Mouse (Mus musculus): Measurements from ENCODE around the gene Kntc1. TPM values are rescaled to one million over a fixed set of nuclear protein-coding genes. Genes with fewer than 3 reads are reported as not detected.
A peak's percentile ranks its signal among the peaks of the same experiment; 100 is the strongest.

The Kntc1 gene
- polyA plus RNA-seq, 1 experiment, result not detected

DNA sequence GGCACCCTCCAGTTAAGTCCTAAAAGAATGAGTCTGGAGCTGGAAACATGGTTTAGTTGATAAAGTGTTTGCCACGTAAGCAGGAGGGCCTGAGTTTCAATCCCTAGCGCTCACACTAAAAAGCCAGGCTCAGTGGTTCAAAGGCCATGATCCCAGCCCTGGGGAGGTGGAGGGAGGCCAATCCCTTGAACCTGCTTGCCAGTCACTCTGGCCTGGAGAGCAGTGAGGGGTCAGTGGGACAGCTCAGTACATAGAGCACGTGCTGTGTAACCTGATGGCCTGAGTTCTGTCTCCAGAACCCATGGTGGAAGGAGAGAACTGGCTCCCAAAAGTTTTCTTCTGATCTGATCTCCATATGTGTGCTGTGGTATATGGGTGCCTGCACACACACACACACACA, 85.3 kb downstream of the Kntc1 start:
- no peak overlapping the region for H3K4me3 ChIP-seq (ENCODE audit: insufficient read depth, low read depth, low read length)
- H3K27ac ChIP-seq (replicated peaks; ENCODE audit: low read depth, low read length), result no peak overlapping the region
- H3K4me1 ChIP-seq (ENCODE audit: control insufficient read depth, insufficient read depth, insufficient read length, low read length), result no peaks in the 10 kb centered on the region

DNA sequence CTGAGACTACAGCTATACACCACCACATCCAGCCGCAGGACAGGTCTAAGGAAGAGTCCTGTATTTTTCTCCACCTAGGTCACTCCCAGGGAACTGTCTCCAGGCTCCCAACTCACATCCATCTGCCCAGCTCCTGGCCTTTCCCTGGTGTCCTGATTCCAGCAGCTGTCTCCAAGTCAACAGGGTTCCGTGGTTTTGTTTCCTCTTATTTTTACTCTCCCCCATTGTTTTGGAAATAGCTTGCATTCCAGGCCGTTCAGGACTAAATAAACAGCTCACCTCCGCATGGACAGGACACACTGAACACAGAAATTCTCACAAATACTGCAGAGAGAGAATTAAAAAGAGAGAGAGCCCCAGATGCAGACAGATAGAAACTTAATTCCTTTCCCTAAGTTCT, 87.9 kb downstream of the Kntc1 start:
- H3K27ac ChIP-seq (replicated peaks; ENCODE audit: low read depth, low read length), result no peak overlapping the region
- H3K4me3 ChIP-seq (ENCODE audit: insufficient read depth, low read depth, low read length), result no peak overlapping the region
- H3K4me1 ChIP-seq (ENCODE audit: control insufficient read depth, insufficient read depth, insufficient read length, low read length), result no peaks in the 10 kb centered on the region

- H3K4me1 ChIP-seq (ENCODE audit: control insufficient read depth, insufficient read depth, insufficient read length, low read length), result peaks cover 3% of the 10 kb centered on the region; the same call in 1 of the 2 replicates
- H3K4me3 ChIP-seq (ENCODE audit: insufficient read depth, low read depth, low read length), result no peak overlapping the region
- no peak overlapping the region for H3K27ac ChIP-seq (replicated peaks; ENCODE audit: low read depth, low read length)
Measured at GRCm38 (mm10) chr5:123842221-123842934, 92.9 kb downstream of the Kntc1 start.

DNA sequence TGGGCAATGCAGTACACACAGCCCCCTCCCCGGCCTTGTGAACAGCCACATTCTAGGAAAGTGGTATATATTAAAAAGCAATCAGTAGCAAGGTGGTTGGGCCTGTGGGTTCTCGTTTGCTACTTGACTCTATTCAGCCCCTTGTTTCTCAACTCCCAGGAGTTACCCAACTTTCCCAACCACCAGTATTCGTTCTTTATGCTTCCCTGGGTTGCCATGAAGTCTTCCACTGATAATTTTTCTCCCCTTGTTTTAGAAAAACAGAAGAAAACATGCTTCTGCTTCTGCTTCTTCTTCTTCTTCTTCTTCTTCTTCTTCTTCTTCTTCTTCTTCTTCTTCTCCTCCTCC, 93.4 kb downstream of the Kntc1 start:
- Histone ChIP-seq H3K27ac (replicated peaks; ENCODE audit: low read depth, low read length) (no peak overlapping the region), H3K4me3 (ENCODE audit: insufficient read depth, low read depth, low read length) (no peak overlapping the region), H3K4me1 (ENCODE audit: control insufficient read depth, insufficient read depth, insufficient read length, low read length) (peaks cover 3% of the 10 kb centered on the region; the same call in 1 of the 2 replicates)

- no peak overlapping the region for H3K4me3 ChIP-seq (ENCODE audit: insufficient read depth, low read depth, low read length)
- H3K4me1 ChIP-seq (ENCODE audit: control insufficient read depth, insufficient read depth, insufficient read length, low read length), result peaks cover 3% of the 10 kb centered on the region; the same call in 1 of the 2 replicates
- H3K27ac ChIP-seq (replicated peaks; ENCODE audit: low read depth, low read length), result peak overlapping the region; percentile 48; the same call in 1 of the 2 replicates
Measured at GRCm38 (mm10) chr5:123843816-123844215, 94.3 kb downstream of the Kntc1 start.

GRCm38 (mm10) chr5:123844316-123844715, 94.8 kb downstream of the Kntc1 start:
- Histone ChIP-seq H3K27ac (replicated peaks; ENCODE audit: low read depth, low read length) (peak overlapping the region; percentile 48; the same call in 1 of the 2 replicates), H3K4me3 (ENCODE audit: insufficient read depth, low read depth, low read length) (no peak overlapping the region), H3K4me1 (ENCODE audit: control insufficient read depth, insufficient read depth, insufficient read length, low read length) (peaks cover 3% of the 10 kb centered on the region; the same call in 1 of the 2 replicates)

GRCm38 (mm10) chr5:123851398-123851797, 101.9 kb downstream of the Kntc1 start:
- H3K27ac ChIP-seq (replicated peaks; ENCODE audit: low read depth, low read length), result no peak overlapping the region
- H3K4me1 ChIP-seq (ENCODE audit: control insufficient read depth, insufficient read depth, insufficient read length, low read length), result no peaks in the 10 kb centered on the region
- H3K4me3 ChIP-seq (ENCODE audit: insufficient read depth, low read depth, low read length), result no peak overlapping the region

- no peak overlapping the region for H3K27ac ChIP-seq (replicated peaks; ENCODE audit: low read depth, low read length)
- no peak overlapping the region for H3K4me3 ChIP-seq (ENCODE audit: insufficient read depth, low read depth, low read length)
- no peaks in the 10 kb centered on the region for H3K4me1 ChIP-seq (ENCODE audit: control insufficient read depth, insufficient read depth, insufficient read length, low read length)
Measured at GRCm38 (mm10) chr5:123853877-123854504, 104.5 kb downstream of the Kntc1 start.

GRCm38 (mm10) chr5:123854511-123854910, 105.0 kb downstream of the Kntc1 start:
- no peak overlapping the region for H3K27ac ChIP-seq (replicated peaks; ENCODE audit: low read depth, low read length)
- H3K4me3 ChIP-seq (ENCODE audit: insufficient read depth, low read depth, low read length), result no peak overlapping the region
- no peaks in the 10 kb centered on the region for H3K4me1 ChIP-seq (ENCODE audit: control insufficient read depth, insufficient read depth, insufficient read length, low read length)

- no peak overlapping the region for H3K27ac ChIP-seq (replicated peaks; ENCODE audit: low read depth, low read length)
- H3K4me1 ChIP-seq (ENCODE audit: control insufficient read depth, insufficient read depth, insufficient read length, low read length), result 0 out of 2 replicates have a peak, but pooled peaks cover 4% of the 10 kb centered on the region
- no peak overlapping the region for H3K4me3 ChIP-seq (ENCODE audit: insufficient read depth, low read depth, low read length)
Measured at GRCm38 (mm10) chr5:123858798-123859197, 109.3 kb downstream of the Kntc1 start.

- peak overlapping the region; percentile 15; the same call in 1 of the 2 replicates for H3K27ac ChIP-seq (replicated peaks; ENCODE audit: low read depth, low read length)
- peak overlapping the region; percentile 44 for H3K4me3 ChIP-seq (ENCODE audit: insufficient read depth, low read depth, low read length)
- peaks cover 11% of the 10 kb centered on the region; the same call in 1 of the 2 replicates for H3K4me1 ChIP-seq (ENCODE audit: control insufficient read depth, insufficient read depth, insufficient read length, low read length)
Measured at GRCm38 (mm10) chr5:123862374-123863350, 113.1 kb downstream of the Kntc1 start.

DNA sequence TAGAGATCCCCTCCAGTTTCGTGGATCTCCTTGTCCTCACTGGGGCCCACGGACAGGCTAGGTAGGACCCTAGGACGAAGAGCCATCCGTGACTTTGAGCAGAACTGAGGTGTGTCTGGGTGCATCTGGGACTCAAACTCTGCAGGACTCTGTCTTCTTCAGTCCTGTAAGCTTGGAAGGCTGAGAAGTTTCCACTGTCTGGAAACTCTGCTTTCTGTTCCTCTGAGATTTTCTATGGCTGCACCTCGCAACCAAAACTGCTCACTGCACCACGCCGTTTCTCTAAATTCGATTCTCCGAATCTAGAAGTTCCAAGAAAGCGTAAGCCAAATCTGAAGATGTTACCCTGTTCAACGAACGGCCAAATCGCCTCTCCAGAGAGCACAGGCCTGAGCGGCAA, 114.4 kb downstream of the Kntc1 start:
- Histone ChIP-seq H3K4me3 (ENCODE audit: insufficient read depth, low read depth, low read length) (no peak overlapping the region), H3K4me1 (ENCODE audit: control insufficient read depth, insufficient read depth, insufficient read length, low read length) (peaks cover 11% of the 10 kb centered on the region; the same call in 1 of the 2 replicates), H3K27ac (replicated peaks; ENCODE audit: low read depth, low read length) (no peak overlapping the region)

DNA sequence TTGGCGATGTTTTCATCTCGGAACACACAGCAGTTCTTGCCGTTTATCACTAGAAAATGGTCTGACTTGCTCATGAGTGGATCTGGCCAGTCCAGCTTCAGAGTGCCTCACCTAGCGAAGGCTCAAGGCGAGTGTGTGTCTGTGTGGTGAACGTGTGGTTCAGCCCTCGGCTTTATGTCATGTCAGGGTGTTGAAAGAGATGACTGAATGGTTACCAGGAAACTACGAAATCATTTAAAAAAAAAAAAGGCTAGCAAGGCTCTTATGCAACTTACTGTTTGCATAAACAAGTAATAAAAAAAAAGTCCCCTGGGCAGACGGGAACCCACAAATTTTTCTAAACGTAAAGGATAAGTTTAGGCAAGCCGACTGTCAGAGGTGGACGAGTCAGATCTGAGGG, 115.8 kb downstream of the Kntc1 start, which contains the start of gene Hcar2:
Gene Hcar2, minus strand, starts transcription at position 135 of the 400 bp plus-strand sequence.
- H3K4me1 ChIP-seq (ENCODE audit: control insufficient read depth, insufficient read depth, insufficient read length, low read length), result peaks cover 11% of the 10 kb centered on the region; the same call in 1 of the 2 replicates
- H3K4me3 ChIP-seq (ENCODE audit: insufficient read depth, low read depth, low read length), result no peak within 1 kb of the TSS
- no peak within 1 kb of the TSS for H3K27ac ChIP-seq (replicated peaks; ENCODE audit: low read depth, low read length)

DNA sequence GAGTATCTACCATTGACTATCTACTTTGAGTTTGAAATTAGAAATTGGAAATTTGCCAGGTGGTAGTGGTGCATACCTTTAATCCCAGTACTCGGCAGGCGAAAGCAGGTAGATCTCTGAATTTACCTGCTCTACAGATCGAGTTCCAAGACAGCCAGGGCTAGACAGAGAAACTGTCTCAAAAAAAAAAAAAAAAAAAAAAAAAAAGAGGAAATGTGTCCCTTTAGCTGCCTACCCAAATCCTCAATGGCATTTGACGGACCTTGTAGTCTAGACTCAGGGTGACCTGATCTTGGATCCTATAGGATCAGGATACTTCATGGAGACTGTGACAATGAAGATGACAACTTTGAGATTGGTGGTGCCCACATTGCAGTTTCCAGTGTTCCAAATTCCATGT, 116.9 kb downstream of the Kntc1 start:
- Histone ChIP-seq H3K4me3 (ENCODE audit: insufficient read depth, low read depth, low read length) (no peak overlapping the region), H3K4me1 (ENCODE audit: control insufficient read depth, insufficient read depth, insufficient read length, low read length) (peaks cover 11% of the 10 kb centered on the region; the same call in 1 of the 2 replicates), H3K27ac (replicated peaks; ENCODE audit: low read depth, low read length) (no peak overlapping the region)

DNA sequence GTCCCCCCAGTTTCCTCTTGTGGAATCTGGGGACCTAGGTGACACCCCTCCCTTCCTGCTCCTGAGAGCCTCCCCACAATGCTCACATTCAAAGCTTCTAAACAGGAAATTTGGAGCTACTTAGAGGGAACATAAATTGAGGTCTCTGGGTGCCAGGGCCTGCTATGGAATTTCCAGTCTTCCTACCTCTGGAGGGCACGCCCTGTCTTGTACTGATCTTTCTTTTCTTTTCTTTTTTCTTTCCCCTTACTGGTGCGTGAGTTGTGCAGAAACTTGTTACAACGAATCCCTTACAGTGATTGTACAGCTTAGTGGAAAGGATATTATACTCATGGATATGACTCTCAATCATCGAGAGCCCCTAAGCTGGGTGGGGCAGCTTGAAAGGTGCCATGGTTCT, 120.1 kb downstream of the Kntc1 start:
- no peak overlapping the region for H3K4me3 ChIP-seq (ENCODE audit: insufficient read depth, low read depth, low read length)
- peaks cover 15% of the 10 kb centered on the region for H3K4me1 ChIP-seq (ENCODE audit: control insufficient read depth, insufficient read depth, insufficient read length, low read length)
- H3K27ac ChIP-seq (replicated peaks; ENCODE audit: low read depth, low read length), result no peak overlapping the region

Measured in brown adipose tissue, adult 24 weeks (tissue).